Mouse (Mus musculus): ENCODE data around the gene Osgin1.

- TF ChIP-seq CTCF (IDR thresholded peaks at IDR 0.05; ENCODE audit: low read depth) (no peak), EP300 (optimal IDR thresholded peaks at IDR 0.05) (no peak)
Observed at GRCm38 (mm10) chr8:119430690-119431089, 3.2 kb upstream of the Osgin1 start.
